Mouse (Mus musculus): ENCODE data around the gene Siae.

- TF ChIP-seq TAL1 (IDR thresholded peaks at IDR 0.05; ENCODE audit: low read length): no peak
- no peak for TF ChIP-seq GATA1 (IDR thresholded peaks at IDR 0.05; ENCODE audit: low read length)
Measured at GRCm38 (mm10) chr9:37544447-37545165, 10.9 kb upstream of the Siae start.

All from erythroblast, embryonic 14.5 days (primary cell).